Mouse (Mus musculus) liver, embryonic 14.5 days (tissue): Measurements from ENCODE around the gene Elavl1. TPM values are rescaled to one million over a fixed set of nuclear protein-coding genes. Genes with fewer than 3 reads are reported as not detected.
A peak's percentile ranks its signal among the peaks of the same experiment; 100 is the strongest.

Experiments
- ATAC-seq: fragments of 200-750 bp; cut with Nextera tagmentation; 2 replicates; pipeline ENCODE4 v1.8.0; 2017; ENCODE audit warnings: moderate number of reproducible peaks, mild to moderate bottlenecking, moderate library complexity; ENCODE audit not compliant: insufficient read depth
- DNase-seq, 3 experiments: peaks; one replicate each; pipeline ENCODE4 v3.0.0-alpha.2; 2012 to 2013; ENCODE audit warnings: low read depth in 3 of 3, low spot score in 3 of 3
- H3K27ac ChIP-seq: fragments of 300-500 bp; sonication (generic); 2 replicates; pipeline ENCODE4 v1.5.1; 2014; ENCODE audit warnings: moderate library complexity, mild to moderate bottlenecking, control low read depth, inconsistent platforms
- H3K27me3 ChIP-seq: fragments of 300-500 bp; sonication (generic); 2 replicates; pipeline ENCODE4 v1.6.1; 2014; ENCODE audit warnings: mild to moderate bottlenecking, low read length, moderate library complexity; ENCODE audit not compliant: control insufficient read depth, insufficient read depth
- H3K36me3 ChIP-seq: fragments of 300-500 bp; sonication (generic); replicated peaks from 2 replicates; pipeline ENCODE4 v1.6.1; 2014; ENCODE audit warnings: low read depth; ENCODE audit not compliant: control insufficient read depth, insufficient read depth
- H3K4me1 ChIP-seq, 2 experiments: fragments of 200-500 bp in 1 of 2; fragments of 300-500 bp in 1 of 2; sonication (generic) in 1 of 2; replicated peaks; 2 replicates each; pipeline ENCODE4 v1.6.1; 2012 to 2014; ENCODE audit warnings: antibody characterized with exemption in 1 of 2, inconsistent platforms in 1 of 2, low read length in 1 of 2; ENCODE audit not compliant: control insufficient read depth in 2 of 2, insufficient read depth in 2 of 2
- H3K4me2 ChIP-seq: fragments of 300-500 bp; sonication (generic); 2 replicates; pipeline ENCODE4 v1.6.1; 2014; ENCODE audit warnings: low read depth, mild to moderate bottlenecking, control low read depth, moderate library complexity
- H3K4me3 ChIP-seq, 2 experiments: fragments of 200-500 bp in 1 of 2; fragments of 300-500 bp in 1 of 2; sonication (generic) in 1 of 2; 2 replicates each; pipeline ENCODE4 v1.5.1; 2012 to 2014; ENCODE audit warnings: low read depth in 2 of 2, low read length in 2 of 2, mild to moderate bottlenecking in 2 of 2, control low read depth in 1 of 2, inconsistent platforms in 1 of 2, moderate library complexity in 1 of 2; ENCODE audit not compliant: insufficient read depth in 1 of 2
- H3K9ac ChIP-seq: fragments of 300-500 bp; sonication (generic); replicated peaks from 2 replicates; pipeline ENCODE4 v1.6.1; 2014; ENCODE audit warnings: mild to moderate bottlenecking, control low read depth, moderate library complexity
- H3K9me3 ChIP-seq: fragments of 300-500 bp; sonication (generic); 2 replicates; pipeline ENCODE4 v1.6.1; 2016; ENCODE audit warnings: low read length, mixed read lengths; ENCODE audit not compliant: control insufficient read depth
- CTCF ChIP-seq: IDR thresholded peaks from 2 replicates; pipeline ENCODE4 v1.5.1; 2016; ENCODE audit warnings: antibody characterized with exemption, low read depth, control low read depth
- EP300 ChIP-seq: IDR thresholded peaks from 2 replicates; pipeline ENCODE4 v1.6.1; 2016; ENCODE audit warnings: antibody characterized with exemption, low read depth
- WGBS: fragments of 180-500 bp; shearing (Covaris S2); extraction: QIAGEN DNeasy Blood & Tissue Kit; methylation state at CpG from one replicate; pipeline ENCODE4 v1.1.7; 2014; ENCODE audit not compliant: insufficient replicate concordance; 5-methylcytosine and 5-hydroxymethylcytosine counted together
- polyA plus RNA-seq, 2 experiments: library from polyadenylated mRNA; depleted of rRNA in 1 of 2; stranded (reverse) in 1 of 2; unstranded in 1 of 2; fragments of >200 nt; fragmentation: Nextera tagmentation in 1 of 2; extraction: Ambion mirVana in 1 of 2; gene quantifications; 2 replicates each; pipeline versions ENCODE4 v1.2.1 to v1.2.3; 2012 to 2014

The Elavl1 gene
- polyA plus RNA-seq, 2 experiments: 32.5 to 94.5 TPM

DNA sequence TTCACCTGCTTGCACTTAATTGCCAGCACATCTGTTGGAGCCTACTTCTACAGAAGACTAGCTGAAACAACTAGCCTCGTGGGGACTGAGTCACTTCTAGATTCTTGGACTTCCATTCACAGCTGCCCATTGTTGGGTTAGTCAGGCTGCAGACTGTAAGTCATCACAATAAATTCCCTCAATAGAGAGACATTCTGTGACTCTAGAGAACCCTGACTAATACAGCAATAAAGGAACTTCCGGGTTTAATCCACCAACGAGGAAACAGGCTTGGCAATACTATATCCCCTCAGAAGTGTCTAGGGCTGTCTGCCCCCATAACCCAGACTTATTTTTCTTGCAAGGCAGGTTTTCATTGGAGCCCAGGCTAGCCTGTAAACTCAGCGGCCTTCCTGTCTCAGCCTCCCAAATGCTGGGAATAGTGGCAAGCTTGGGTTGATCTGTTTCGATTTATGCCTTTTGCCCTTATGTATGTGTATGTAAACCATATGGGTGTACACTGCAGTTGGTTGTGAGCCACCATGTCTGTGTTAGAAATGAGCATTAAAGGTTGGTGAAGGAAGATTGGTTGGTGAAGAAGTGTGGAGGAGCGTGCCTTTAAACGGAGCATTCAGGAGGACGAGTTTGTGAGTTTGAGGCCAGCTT is 73.0 kb downstream of the Elavl1 start:
- Histone ChIP-seq H3K27ac (no peak overlapping the region), H3K9ac (peak overlapping the region; percentile 48), H3K36me3 (peaks cover 8% of the 10 kb centered on the region), H3K4me3 (peak overlapping the region; percentile 56 to 63), H3K4me2 (peak overlapping the region; percentile 65), H3K9me3 (no peaks in the 10 kb centered on the region), H3K27me3 (no peaks in the 10 kb centered on the region), H3K4me1 (peaks cover 5% of the 10 kb centered on the region in 2 experiments)
- TF ChIP-seq CTCF: no peak
- no peak for TF ChIP-seq EP300
- WGBS: 32% methylated on average over 8 of the region's 8 CpGs
- DNase-seq (no peak), ATAC-seq (no peak)

DNA sequence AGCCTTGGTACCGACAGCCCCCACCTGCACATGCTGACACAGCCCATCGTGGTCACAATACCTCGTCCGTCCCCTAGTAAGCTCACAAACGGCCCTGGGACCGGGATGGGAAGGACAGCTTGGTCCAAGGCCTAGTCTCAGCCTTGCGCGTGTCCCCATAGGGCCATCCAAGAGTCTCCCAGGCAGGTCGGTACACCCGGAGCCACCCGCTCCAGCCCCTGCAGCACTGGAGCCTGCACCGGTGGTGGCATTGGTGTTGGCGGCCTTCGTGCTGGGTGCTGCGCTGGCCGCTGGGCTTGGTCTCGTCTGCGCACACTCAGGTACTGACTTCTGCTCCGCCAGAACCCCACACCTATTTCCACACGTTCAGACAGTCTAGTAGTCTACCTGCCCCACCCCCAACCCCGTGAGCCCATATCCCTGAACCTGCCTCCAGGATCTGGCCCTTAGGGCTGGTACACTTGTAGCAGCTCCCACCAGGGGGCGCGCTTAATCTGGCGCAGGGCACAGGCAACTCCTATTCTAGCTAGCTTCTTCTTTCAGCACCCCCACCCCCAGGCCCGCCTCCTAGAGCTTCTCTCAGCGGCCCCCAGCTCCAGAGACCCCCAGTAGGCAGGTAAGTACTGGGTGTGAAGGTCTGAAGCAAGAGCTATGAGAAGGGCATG is 74.8 kb downstream of the Elavl1 start:
- WGBS: 38% methylated on average over 26 of the region's 26 CpGs
- Histone ChIP-seq H3K4me3 (no peak overlapping the region), H3K27me3 (no peaks in the 10 kb centered on the region), H3K36me3 (peaks cover 12% of the 10 kb centered on the region), H3K9ac (no peak overlapping the region), H3K4me1 (peaks cover 5% of the 10 kb centered on the region in 2 experiments), H3K4me2 (no peak overlapping the region), H3K27ac (no peak overlapping the region), H3K9me3 (no peaks in the 10 kb centered on the region)
- DNase-seq: peak in 2 of 3 experiments; percentile 55 to 61
- ATAC-seq: no peak
- no peak for TF ChIP-seq EP300
- TF ChIP-seq CTCF: peak; percentile 95

DNA sequence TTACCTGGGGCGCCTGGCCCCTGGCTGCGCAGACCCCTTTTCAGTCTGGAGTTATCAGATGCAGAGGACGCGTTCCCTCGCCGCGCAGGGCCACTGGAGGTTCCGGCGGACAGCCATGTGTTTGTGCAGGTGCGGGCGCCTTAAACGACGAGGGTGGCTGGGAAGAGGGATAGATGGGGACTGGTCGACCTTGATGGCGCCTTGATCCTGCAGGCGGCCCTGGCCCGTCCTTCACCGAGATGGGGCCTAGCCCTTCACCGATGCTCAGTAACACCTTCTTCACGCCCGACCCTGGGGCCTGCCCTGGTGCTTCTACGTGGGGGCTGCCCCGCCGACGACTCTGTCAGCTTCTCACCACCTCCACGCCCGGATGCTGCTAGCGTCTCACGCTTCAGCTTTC is 76.0 kb downstream of the Elavl1 start:
- Histone ChIP-seq H3K36me3 (peaks cover 16% of the 10 kb centered on the region), H3K9ac (no peak overlapping the region), H3K4me3 (no peak overlapping the region), H3K27me3 (no peaks in the 10 kb centered on the region), H3K4me1 (peaks cover 5% of the 10 kb centered on the region in 2 experiments), H3K9me3 (no peaks in the 10 kb centered on the region), H3K4me2 (no peak overlapping the region), H3K27ac (no peak overlapping the region)
- DNase-seq (no peak), ATAC-seq (no peak)
- WGBS: 48% methylated on average over 29 of the region's 29 CpGs
- TF ChIP-seq CTCF: no peak
- no peak for TF ChIP-seq EP300

DNA sequence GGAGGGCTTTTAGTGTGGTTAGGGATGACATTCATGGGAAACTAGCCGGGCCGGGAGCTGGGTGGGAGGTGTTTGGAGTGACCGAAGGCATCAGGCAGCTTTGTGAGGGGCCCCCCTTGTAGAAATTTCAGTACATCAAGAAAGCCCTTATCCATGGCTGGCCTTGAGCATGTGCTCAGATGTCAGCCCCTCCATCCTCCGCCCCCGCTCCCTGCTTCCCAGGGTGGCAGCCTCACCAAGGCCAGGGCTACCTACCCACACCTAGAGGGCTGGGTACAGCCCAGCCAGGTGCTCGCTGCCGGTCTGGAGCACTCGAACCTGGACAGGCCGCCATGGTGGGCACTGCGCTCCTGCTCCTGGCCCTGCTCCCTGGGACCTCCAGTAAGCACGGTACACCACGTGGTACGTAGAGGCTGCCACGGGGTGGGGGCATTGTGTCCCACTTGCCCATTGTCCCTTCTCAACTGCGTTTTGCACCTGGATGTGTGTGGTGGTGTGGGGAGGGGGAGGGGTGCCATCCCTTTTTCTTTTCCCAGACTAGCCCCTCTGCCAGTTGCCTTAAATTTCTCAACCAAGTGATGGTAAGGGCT is 77.2 kb downstream of the Elavl1 start, which contains the start of gene Tgfbr3l:
Tgfbr3l (plus strand) TSS at position 264 of the 590 bp plus-strand sequence.
- Histone ChIP-seq H3K4me1 (peaks cover 0 to 5% of the 10 kb centered on the region in 2 experiments; a peak in 2 of 4 replicates), H3K27ac (no peak within 1 kb of the TSS), H3K27me3 (no peaks in the 10 kb centered on the region), H3K36me3 (peaks cover 19% of the 10 kb centered on the region), H3K9ac (no peak within 1 kb of the TSS), H3K4me2 (no peak within 1 kb of the TSS), H3K4me3 (no peak within 1 kb of the TSS), H3K9me3 (no peaks in the 10 kb centered on the region)
- WGBS: 79% methylated on average over 15 of the region's 15 CpGs
- TF ChIP-seq CTCF (no peak), EP300 (no peak)
- DNase-seq: no peak
- no peak for ATAC-seq

DNA sequence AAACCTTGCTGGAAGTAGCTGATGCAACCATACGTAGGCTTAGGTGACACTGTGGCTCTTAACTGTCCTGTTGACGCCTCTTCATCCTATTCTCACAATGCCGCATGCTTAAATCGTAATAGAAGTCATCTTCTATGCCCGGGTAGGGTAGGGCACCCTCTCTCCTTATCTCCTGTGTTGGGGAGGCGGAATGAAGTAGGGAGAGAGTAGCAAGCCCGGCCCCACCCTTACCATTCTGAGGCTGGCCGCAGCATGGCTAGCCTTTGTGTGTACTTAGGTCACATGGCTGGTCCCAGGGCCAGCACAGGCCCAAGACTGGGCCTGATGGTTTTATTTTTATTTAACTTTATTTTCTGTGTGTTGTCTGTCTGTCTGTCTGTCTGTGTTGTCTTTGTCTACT is 78.0 kb downstream of the Elavl1 start:
- no peak overlapping the region for H3K4me3 ChIP-seq
- H3K27me3 ChIP-seq: no peaks in the 10 kb centered on the region
- no peaks in the 10 kb centered on the region for H3K9me3 ChIP-seq
- DNase-seq (no peak), ATAC-seq (0 out of 2 replicates have a peak, but pooled peaks have one; percentile 11)
- H3K4me2 ChIP-seq: no peak overlapping the region
- peaks cover 21% of the 10 kb centered on the region for H3K36me3 ChIP-seq
- H3K9ac ChIP-seq: no peak overlapping the region
- 0 out of 4 replicates have a peak, but pooled peaks cover 0 to under 1% of the 10 kb centered on the region in 2 experiments for H3K4me1 ChIP-seq
- no peak overlapping the region for H3K27ac ChIP-seq
- no peak for TF ChIP-seq EP300
- no peak for TF ChIP-seq CTCF
- 67% methylated on average over 8 of the region's 8 CpGs for WGBS
